Mouse (Mus musculus): ENCODE measurements around the gene Endov. TPM values are rescaled to one million over a fixed set of nuclear protein-coding genes. Genes with fewer than 3 reads are reported as not detected.

Gene Endov
- total and polyA plus RNA-seq, 3 experiments = 13.0 to 18.5 (median 13.3) TPM

- Histone ChIP-seq H3K9ac (ENCODE audit: insufficient read depth, low read depth) (no peak overlapping the region), H3K79me2 (replicated peaks; ENCODE audit: control insufficient read depth, extremely low read depth, insufficient read depth, poor library complexity, severe bottlenecking) (no peaks in the 10 kb centered on the region), H3K4me1 (ENCODE audit: control insufficient read depth in 1 of 2, insufficient read depth in 2 of 2) (peaks cover 0 to 3% of the 10 kb centered on the region in 2 experiments; a peak in 1 of 4 replicates), H3K27me3 (replicated peaks) (peaks cover 90% of the 10 kb centered on the region), H3K9me3 (replicated peaks; ENCODE audit: low read length) (no peaks in the 10 kb centered on the region), H3K36me3 (replicated peaks in 1 of 2; ENCODE audit: control insufficient read depth in 1 of 2, insufficient read depth in 1 of 2, low read length in 1 of 2) (no peaks in the 10 kb centered on the region), H3K4me2 (ENCODE audit: insufficient read depth, low read depth, poor library complexity, severe bottlenecking) (no peak overlapping the region), H3K4me3 (replicated peaks in 1 of 3; ENCODE audit: low read depth in 2 of 3, low read length in 2 of 3, poor library complexity in 1 of 3) (no peak overlapping the region), H3K27ac (ENCODE audit: insufficient read depth, low read depth) (no peak overlapping the region)
- DNase-seq (ENCODE audit: extremely low read depth) = no peak
- TF ChIP-seq CHD1 (IDR thresholded peaks at IDR 0.05; ENCODE audit: low read depth, low read length) (no peak), CHD2 (IDR thresholded peaks at IDR 0.05; ENCODE audit: low read length) (no peak), ZC3H11A (IDR thresholded peaks at IDR 0.05; ENCODE audit: low read depth, low read length) (no peak), ELF1 (IDR thresholded peaks at IDR 0.05; ENCODE audit: low read depth, low read length) (no peak), ZMIZ1 (IDR thresholded peaks at IDR 0.05; ENCODE audit: low read depth, low read length) (no peak), MAFK (IDR thresholded peaks at IDR 0.05; ENCODE audit: insufficient replicate concordance, low read length) (no peak), ZKSCAN1 (IDR thresholded peaks at IDR 0.05; ENCODE audit: borderline replicate concordance, low read depth, low read length) (no peak), SIN3A (IDR thresholded peaks at IDR 0.05; ENCODE audit: low read length) (no peak), MAZ (IDR thresholded peaks at IDR 0.05; ENCODE audit: low read depth, low read length) (no peak), EP300 (IDR thresholded peaks at IDR 0.05; ENCODE audit: low read length) (no peak), TCF12 (IDR thresholded peaks at IDR 0.05; ENCODE audit: low read depth, low read length) (no peak), CTCF (conservative IDR thresholded peaks at IDR 0.05 in 1 of 2, IDR thresholded peaks at IDR 0.05 in 1 of 2; ENCODE audit: low read depth in 2 of 2, low read length in 2 of 2) (no peak)
- in situ Hi-C loops (cut with MboI; ENCODE audit: low pct_ligation_motif_present, low pct_unique_long_range_greater_than_20kb, low sequenced_read_pairs) (no loop called here), dilution Hi-C loops (cut with MboI; ENCODE audit: extremely low pct_ligation_motif_present, extremely low pct_unique_long_range_greater_than_20kb, low sequenced_read_pairs) (no loop called here)
Observed at GRCm38 (mm10) chr11:119557940-119558869, 67.1 kb downstream of the Endov start.

- dilution Hi-C loops (cut with MboI; ENCODE audit: extremely low pct_ligation_motif_present, extremely low pct_unique_long_range_greater_than_20kb, low sequenced_read_pairs) (no loop called here), in situ Hi-C loops (cut with MboI; ENCODE audit: low pct_ligation_motif_present, low pct_unique_long_range_greater_than_20kb, low sequenced_read_pairs) (no loop called here)
- H3K4me2 ChIP-seq (ENCODE audit: insufficient read depth, low read depth, poor library complexity, severe bottlenecking) = no peak overlapping the region
- no peaks in the 10 kb centered on the region for H3K79me2 ChIP-seq (replicated peaks; ENCODE audit: control insufficient read depth, extremely low read depth, insufficient read depth, poor library complexity, severe bottlenecking)
- H3K4me1 ChIP-seq (ENCODE audit: control insufficient read depth in 1 of 2, insufficient read depth in 2 of 2) = peaks cover 0 to 3% of the 10 kb centered on the region in 2 experiments; a peak in 1 of 4 replicates
- no peak overlapping the region for H3K9ac ChIP-seq (ENCODE audit: insufficient read depth, low read depth)
- H3K9me3 ChIP-seq (replicated peaks; ENCODE audit: low read length) = no peaks in the 10 kb centered on the region
- DNase-seq (ENCODE audit: extremely low read depth) = no peak
- TF ChIP-seq RCOR1 (conservative IDR thresholded peaks at IDR 0.05; ENCODE audit: low read depth, low read length) (no peak), USF1 (IDR thresholded peaks at IDR 0.05; ENCODE audit: low read depth, low read length) (peak; percentile 38), BHLHE40 (IDR thresholded peaks at IDR 0.05; ENCODE audit: low read depth, low read length) (peak; percentile 19; the same call in 1 of the 2 replicates)
- H3K27me3 ChIP-seq (replicated peaks) = peaks cover 90% of the 10 kb centered on the region
- no peaks in the 10 kb centered on the region for H3K36me3 ChIP-seq (replicated peaks in 1 of 2; ENCODE audit: control insufficient read depth in 1 of 2, insufficient read depth in 1 of 2, low read length in 1 of 2)
- no peak overlapping the region for H3K27ac ChIP-seq (ENCODE audit: insufficient read depth, low read depth)
- no peak overlapping the region for H3K4me3 ChIP-seq (replicated peaks in 1 of 3; ENCODE audit: low read depth in 2 of 3, low read length in 2 of 3, poor library complexity in 1 of 3)
Observed at GRCm38 (mm10) chr11:119558870-119559610, 67.9 kb downstream of the Endov start.

Other genes starting within 250 kb of the Endov start
- gene Gaa, start 223.5 kb upstream of the Endov start, total RNA-seq (2012; rRNA removed) = 80.8 and 105 TPM in 2 replicates
- gene Gaa, start 223.5 kb upstream of the Endov start, total RNA-seq (2014; rRNA removed) = 19.6 and 19.8 TPM in 2 replicates
- gene Gaa, start 223.5 kb upstream of the Endov start, polyA plus RNA-seq (2012; ENCODE audit: insufficient read length, low read depth) = 91.0 and 93.2 TPM in 2 replicates
- 402 and 538 TPM in 2 replicates for gene Eif4a3, start 191.3 kb upstream of the Endov start, total RNA-seq (2012; rRNA removed)
- gene Eif4a3, start 191.3 kb upstream of the Endov start, total RNA-seq (2014; rRNA removed) = 400 and 449 TPM in 2 replicates
- 554 and 605 TPM in 2 replicates for gene Eif4a3, start 191.3 kb upstream of the Endov start, polyA plus RNA-seq (2012; ENCODE audit: insufficient read length, low read depth)
- 0.63 and 1.1 TPM in 2 replicates for gene Card14, start 183.6 kb upstream of the Endov start, total RNA-seq (2012; rRNA removed)
- not detected in 2 replicates for gene Card14, start 183.6 kb upstream of the Endov start, total RNA-seq (2014; rRNA removed)
- gene Card14, start 183.6 kb upstream of the Endov start, polyA plus RNA-seq (2012; ENCODE audit: insufficient read length, low read depth) = 0.16 TPM in 1 of 2 replicates, not detected in the other
- gene Sgsh, start 135.8 kb upstream of the Endov start, total RNA-seq (2012; rRNA removed) = 9.6 and 10.6 TPM in 2 replicates
- 3.2 and 3.9 TPM in 2 replicates for gene Sgsh, start 135.8 kb upstream of the Endov start, total RNA-seq (2014; rRNA removed)
- gene Sgsh, start 135.8 kb upstream of the Endov start, polyA plus RNA-seq (2012; ENCODE audit: insufficient read length, low read depth) = 5.9 and 12.2 TPM in 2 replicates
- gene Slc26a11, start 135.8 kb upstream of the Endov start, total RNA-seq (2012; rRNA removed) = 2.7 and 3.3 TPM in 2 replicates
- 1.4 and 1.9 TPM in 2 replicates for gene Slc26a11, start 135.8 kb upstream of the Endov start, total RNA-seq (2014; rRNA removed)
- 1.6 and 2.6 TPM in 2 replicates for gene Slc26a11, start 135.8 kb upstream of the Endov start, polyA plus RNA-seq (2012; ENCODE audit: insufficient read length, low read depth)
- gene Rnf213, start 98.2 kb upstream of the Endov start, total RNA-seq (2012; rRNA removed) = 12.4 and 23.2 TPM in 2 replicates
- 3.6 and 4.2 TPM in 2 replicates for gene Rnf213, start 98.2 kb upstream of the Endov start, total RNA-seq (2014; rRNA removed)
- gene Rnf213, start 98.2 kb upstream of the Endov start, polyA plus RNA-seq (2012; ENCODE audit: insufficient read length, low read depth) = 8.2 and 11.2 TPM in 2 replicates
- gene Nptx1, start 56.4 kb downstream of the Endov start, total RNA-seq (2012; rRNA removed) = under 0.01 TPM in 1 of 2 replicates, not detected in the other
- gene Nptx1, start 56.4 kb downstream of the Endov start, total RNA-seq (2014; rRNA removed) = not detected in 2 replicates
- gene Nptx1, start 56.4 kb downstream of the Endov start, polyA plus RNA-seq (2012; ENCODE audit: insufficient read length, low read depth) = not detected in 2 replicates
- gene Rptor, start 111.6 kb downstream of the Endov start, total RNA-seq (2012; rRNA removed) = 26.7 and 29.3 TPM in 2 replicates
- 8.3 and 10.3 TPM in 2 replicates for gene Rptor, start 111.6 kb downstream of the Endov start, total RNA-seq (2014; rRNA removed)
- 28.3 and 33.1 TPM in 2 replicates for gene Rptor, start 111.6 kb downstream of the Endov start, polyA plus RNA-seq (2012; ENCODE audit: insufficient read length, low read depth)